Mouse (Mus musculus): Measurements from ENCODE around the gene Hoxd12. TPM values are rescaled to one million over a fixed set of nuclear protein-coding genes. Genes with fewer than 3 reads are reported as not detected.

Hoxd12 gene
- total RNA-seq (2021), result not detected
- long read RNA-seq, experiment 1, result 0 reads
- long read RNA-seq, experiment 2, result 0 reads

DNA sequence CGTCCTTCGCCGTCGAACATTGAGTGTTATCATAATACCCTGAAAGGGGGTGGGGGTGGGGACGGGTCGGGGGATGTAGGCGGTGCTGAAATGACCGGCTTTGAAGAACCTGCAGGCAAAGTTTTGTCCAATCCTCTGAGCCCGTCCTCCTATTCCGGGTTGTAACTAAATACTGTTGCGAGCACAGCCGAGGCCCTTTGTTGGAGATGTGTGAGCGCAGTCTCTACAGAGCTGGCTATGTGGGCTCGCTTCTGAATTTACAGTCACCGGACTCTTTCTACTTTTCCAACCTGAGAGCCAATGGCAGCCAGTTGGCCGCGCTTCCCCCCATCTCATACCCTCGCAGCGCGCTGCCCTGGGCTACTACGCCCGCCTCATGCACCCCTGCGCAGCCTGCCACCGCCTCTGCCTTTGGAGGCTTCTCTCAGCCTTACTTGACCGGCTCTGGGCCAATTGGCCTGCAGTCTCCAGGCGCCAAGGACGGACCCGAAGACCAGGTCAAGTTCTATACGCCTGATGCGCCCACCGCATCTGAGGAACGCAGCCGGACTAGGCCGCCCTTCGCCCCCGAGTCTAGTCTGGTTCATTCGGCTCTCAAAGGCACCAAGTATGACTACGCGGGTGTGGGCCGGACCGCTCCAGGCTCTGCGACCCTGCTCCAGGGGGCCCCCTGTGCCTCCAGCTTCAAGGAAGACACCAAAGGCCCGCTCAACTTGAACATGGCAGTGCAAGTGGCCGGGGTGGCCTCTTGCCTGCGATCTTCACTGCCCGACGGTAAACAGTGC is at the start of gene Hoxd12:
TSS of gene Hoxd12 (plus strand) at position 133 of the 785 bp plus-strand sequence.
- DNase-seq (ENCODE audit: extremely low spot score in 1 of 2, low spot score in 2 of 2), result no peak
- H3K27ac ChIP-seq, result no peak within 1 kb of the TSS
- H3K4me3 ChIP-seq, result no peak within 1 kb of the TSS
- intact Hi-C loops (cut with DNase I), result no loop called here
- no peak for TF ChIP-seq CTCF (IDR thresholded peaks at IDR 0.05)

DNA sequence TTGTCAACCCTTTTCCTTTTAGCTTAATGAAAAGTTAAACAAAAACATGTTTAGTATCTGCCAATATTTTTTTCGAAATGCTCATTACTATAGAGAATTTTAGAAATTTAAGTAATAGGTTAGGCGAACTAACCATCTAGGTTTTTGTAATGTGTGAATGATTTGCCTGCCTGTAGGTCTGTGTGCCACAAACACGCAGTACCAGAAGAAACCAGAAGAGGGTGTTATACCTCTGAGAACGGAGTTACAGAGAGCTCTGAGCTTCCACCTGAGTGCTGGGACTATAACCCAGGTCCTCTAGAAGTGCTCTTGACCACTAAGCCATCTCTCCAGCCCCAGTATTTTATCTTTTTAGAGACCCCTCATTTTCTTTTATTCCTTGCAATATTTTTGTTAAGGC is 39.4 kb upstream of the Hoxd12 start:
- H3K4me3 ChIP-seq, result no peak overlapping the region
- no peak for DNase-seq (ENCODE audit: extremely low spot score in 1 of 2, low spot score in 2 of 2)
- intact Hi-C loops (cut with DNase I), result no loop called here
- TF ChIP-seq CTCF (IDR thresholded peaks at IDR 0.05), result no peak; the same call in 1 of the 2 replicates
- H3K27ac ChIP-seq, result no peak overlapping the region

DNA sequence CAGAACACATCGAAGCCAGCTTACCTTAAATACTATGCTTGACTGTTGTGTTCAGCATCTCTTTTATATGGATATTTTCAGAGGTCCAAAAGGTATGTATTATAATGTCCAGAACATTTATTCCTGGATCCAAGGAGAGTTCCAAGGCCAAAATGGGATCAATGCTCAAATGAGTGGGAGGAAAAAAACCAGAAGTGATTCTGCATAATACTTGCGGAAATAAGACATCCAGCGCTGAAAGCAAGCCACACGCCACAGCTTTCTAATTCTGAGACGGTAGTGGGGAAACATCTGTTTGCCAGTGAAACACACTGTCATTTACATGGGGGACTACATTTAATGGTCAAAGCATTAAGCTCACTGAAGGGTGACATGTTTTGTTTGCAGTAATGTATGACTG is 32.4 kb upstream of the Hoxd12 start:
- Histone ChIP-seq H3K4me3 (no peak overlapping the region), H3K27ac (no peak overlapping the region)
- no peak for DNase-seq (ENCODE audit: extremely low spot score in 1 of 2, low spot score in 2 of 2)
- no peak for TF ChIP-seq CTCF (IDR thresholded peaks at IDR 0.05)
- intact Hi-C loops (cut with DNase I), result no loop called here

DNA sequence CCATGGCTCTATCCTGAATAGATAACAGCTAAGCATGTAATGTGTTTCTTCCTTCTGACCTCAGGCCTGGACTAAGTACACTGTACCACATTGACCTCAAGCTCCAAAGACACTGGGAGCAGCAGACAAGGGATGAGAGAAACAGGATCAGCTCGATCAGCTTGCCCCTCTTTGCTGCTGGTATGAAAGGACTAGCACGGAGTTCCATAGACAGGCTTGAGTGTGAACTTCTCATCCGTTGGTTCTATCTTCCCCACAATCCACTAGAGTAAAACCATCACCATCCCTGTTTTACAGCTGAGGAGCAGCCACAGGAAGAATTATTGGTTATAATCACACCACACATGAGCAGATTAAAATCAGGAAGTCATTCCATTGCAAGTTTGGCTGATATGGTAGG is 29.2 kb upstream of the Hoxd12 start:
- intact Hi-C loops (cut with DNase I), result no loop called here
- Histone ChIP-seq H3K27ac (no peak overlapping the region), H3K4me3 (no peak overlapping the region)
- no peak for DNase-seq (ENCODE audit: extremely low spot score in 1 of 2, low spot score in 2 of 2)
- TF ChIP-seq CTCF (IDR thresholded peaks at IDR 0.05), result no peak

DNA sequence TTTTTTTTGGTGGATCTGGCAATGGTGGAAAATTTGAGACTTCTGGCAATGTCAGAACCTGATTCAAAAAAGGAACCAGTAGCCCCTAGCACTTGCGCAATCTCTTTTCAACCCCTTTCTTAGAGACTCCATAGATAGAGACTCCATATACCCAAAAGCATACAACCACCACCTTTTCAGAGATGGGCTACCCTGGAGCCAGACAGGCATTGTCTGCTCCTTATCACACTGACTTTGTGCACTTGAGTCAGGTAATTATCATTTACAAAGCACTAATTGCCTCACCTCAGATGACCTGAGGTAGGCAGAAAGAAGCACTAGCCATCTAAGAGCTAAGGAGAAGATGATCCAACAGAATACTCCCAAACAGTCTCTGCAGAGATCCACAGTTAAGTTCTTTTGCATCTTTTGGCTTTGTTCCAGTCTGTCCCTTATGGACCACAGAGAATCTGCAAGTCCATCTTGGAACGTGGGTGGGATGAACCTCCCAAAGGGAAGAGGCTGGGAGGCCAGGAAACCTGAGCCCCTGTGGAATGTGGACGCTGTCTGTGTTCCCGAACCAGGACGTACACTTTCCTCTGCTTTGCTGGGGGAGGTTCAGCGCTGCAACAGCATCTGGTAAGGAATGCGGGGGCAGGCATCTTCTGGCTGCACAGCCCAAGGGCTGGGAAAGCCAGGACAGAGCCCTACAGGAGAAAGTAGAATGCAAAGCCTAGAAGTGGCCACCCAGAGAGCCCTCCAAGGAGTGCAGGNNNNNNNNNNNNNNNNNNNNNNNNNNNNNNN is 27.5 kb upstream of the Hoxd12 start:
- DNase-seq (ENCODE audit: extremely low spot score in 1 of 2, low spot score in 2 of 2), result no peak
- intact Hi-C loops (cut with DNase I), result no loop called here
- TF ChIP-seq CTCF (IDR thresholded peaks at IDR 0.05), result no peak
- Histone ChIP-seq H3K4me3 (no peak overlapping the region), H3K27ac (no peak overlapping the region)

DNA sequence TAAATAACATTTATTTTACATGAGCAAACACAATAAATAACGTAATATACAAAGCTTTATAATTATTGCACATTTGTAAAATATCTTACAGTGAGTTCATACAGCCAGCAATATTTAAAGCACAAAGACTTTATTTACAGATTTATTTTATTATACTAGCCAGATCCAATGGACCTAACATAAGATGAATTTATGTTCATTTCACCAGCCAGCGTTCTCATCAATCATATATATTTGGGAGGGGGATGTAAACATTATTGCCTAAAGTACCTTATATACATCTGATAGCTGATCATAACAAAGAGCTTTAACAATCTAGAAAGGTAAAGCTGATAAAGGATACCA is 21.8 kb upstream of the Hoxd12 start:
- no peak for TF ChIP-seq CTCF (IDR thresholded peaks at IDR 0.05)
- intact Hi-C loops (cut with DNase I), result loop anchor here (5.0 to 10.0 kb wide), 2 partner anchors 94 to 1378 kb away; partner anchors contain the start of gene Sp9
- H3K27ac ChIP-seq, result no peak overlapping the region
- H3K4me3 ChIP-seq, result no peak overlapping the region
- DNase-seq (ENCODE audit: extremely low spot score in 1 of 2, low spot score in 2 of 2), result no peak

DNA sequence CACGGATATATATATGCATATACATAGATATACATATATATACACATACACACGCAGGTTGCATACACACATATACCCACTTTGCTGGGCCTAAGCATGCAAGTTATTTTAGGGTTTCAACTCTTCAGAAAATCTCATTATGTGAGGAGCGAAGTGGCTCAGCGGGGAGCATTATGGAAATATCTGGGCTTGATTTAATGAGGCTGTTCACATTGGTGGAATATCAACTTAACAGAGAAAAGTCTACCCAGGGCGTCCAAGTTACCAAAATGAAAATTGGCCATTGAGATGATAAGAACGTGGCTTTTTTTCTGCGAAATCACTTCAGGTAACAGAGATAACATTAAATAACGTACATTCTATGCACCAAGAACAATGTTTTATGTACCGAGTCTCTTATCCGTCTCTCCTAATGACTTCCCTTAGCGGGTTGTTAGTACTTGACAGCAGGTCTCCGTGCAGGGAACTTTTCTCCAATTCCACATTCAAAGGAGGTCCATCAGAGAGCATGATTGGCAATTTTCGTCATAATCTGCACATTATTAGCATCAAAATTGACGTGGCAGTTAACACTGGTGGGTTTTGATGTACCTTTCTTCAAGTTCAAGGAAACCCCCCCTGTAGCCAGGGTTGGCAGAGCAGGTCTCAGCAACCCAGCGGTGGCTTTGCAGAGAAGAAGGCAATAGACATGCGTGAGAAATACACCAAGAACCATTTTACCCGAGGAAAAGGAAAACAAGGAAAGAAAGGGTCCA is 20.9 kb upstream of the Hoxd12 start:
- intact Hi-C loops (cut with DNase I), result loop anchor here (5.0 to 10.0 kb wide), 2 partner anchors 93 to 1379 kb away; partner anchors contain the start of gene Sp9
- no peak for TF ChIP-seq CTCF (IDR thresholded peaks at IDR 0.05)
- DNase-seq (ENCODE audit: extremely low spot score in 1 of 2, low spot score in 2 of 2), result no peak
- Histone ChIP-seq H3K27ac (no peak overlapping the region), H3K4me3 (no peak overlapping the region)

DNA sequence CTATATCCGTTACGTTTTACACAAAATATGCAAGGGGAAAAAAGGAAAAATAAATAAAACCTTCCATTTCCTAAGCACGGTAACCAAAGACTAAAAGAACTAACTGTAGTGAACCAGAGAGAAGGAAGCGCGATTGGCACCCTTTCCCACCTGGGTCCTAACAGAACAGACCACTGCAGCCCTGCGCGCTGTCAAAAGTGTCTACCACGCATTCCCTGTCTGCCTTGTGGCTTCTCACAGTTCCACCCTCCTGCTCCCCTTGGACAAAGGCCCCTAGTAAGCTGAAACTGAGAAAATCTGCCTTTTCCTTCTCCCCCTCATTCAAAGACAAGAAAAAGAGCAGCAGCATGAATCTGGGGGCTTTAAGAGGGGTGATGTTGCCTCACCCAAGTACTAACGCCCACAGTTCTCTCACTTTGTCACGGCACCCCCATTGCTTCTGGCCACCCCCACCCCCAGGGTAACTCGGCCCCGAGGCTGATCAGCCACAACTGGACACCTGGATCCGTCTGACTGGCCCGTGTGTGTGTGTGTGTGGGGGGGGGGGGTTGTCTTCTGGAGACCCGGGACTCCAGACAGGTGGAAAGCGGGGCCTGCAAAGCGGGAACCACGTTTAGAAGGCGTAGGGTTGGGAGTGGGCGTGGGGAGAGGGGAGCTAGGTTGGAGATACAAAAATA is 19.9 kb upstream of the Hoxd12 start:
- no peak for DNase-seq (ENCODE audit: extremely low spot score in 1 of 2, low spot score in 2 of 2)
- intact Hi-C loops (cut with DNase I), result loop anchor here (5.0 to 10.0 kb wide), 5 partner anchors 57 to 1380 kb away; partner anchors contain the start of genes Gm28230, Hoxd3, Hoxd4 and Sp9
- no peak overlapping the region for H3K4me3 ChIP-seq
- TF ChIP-seq CTCF (IDR thresholded peaks at IDR 0.05), result no peak
- H3K27ac ChIP-seq, result no peak overlapping the region

DNA sequence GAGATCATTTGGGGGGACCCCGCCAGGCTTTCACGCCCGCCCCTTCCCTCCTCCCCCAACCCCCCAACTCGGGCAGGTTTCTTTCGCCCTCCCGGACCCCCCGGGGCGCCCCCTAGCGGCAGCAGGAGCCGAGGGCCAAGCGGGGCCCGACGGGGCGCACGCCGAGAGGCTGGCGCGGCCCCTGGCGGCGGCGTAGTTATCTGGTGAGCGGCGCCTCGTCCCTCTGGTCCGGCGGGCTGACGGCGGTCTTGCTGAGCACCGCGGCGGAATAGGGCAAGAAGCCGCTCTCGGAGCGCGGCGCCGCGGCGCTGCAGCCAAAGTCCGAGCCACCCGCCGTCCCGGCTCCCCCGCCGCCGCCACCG is 19.4 kb upstream of the Hoxd12 start:
- Histone ChIP-seq H3K27ac (no peak overlapping the region), H3K4me3 (no peak overlapping the region)
- intact Hi-C loops (cut with DNase I), result loop anchor here (5.0 to 10.0 kb wide), 4 partner anchors 57 to 1381 kb away; partner anchors contain the start of genes Gm28230, Hoxd3, Hoxd4 and Sp9
- DNase-seq (ENCODE audit: extremely low spot score in 1 of 2, low spot score in 2 of 2), result no peak
- TF ChIP-seq CTCF (IDR thresholded peaks at IDR 0.05), result peak; percentile 37

DNA sequence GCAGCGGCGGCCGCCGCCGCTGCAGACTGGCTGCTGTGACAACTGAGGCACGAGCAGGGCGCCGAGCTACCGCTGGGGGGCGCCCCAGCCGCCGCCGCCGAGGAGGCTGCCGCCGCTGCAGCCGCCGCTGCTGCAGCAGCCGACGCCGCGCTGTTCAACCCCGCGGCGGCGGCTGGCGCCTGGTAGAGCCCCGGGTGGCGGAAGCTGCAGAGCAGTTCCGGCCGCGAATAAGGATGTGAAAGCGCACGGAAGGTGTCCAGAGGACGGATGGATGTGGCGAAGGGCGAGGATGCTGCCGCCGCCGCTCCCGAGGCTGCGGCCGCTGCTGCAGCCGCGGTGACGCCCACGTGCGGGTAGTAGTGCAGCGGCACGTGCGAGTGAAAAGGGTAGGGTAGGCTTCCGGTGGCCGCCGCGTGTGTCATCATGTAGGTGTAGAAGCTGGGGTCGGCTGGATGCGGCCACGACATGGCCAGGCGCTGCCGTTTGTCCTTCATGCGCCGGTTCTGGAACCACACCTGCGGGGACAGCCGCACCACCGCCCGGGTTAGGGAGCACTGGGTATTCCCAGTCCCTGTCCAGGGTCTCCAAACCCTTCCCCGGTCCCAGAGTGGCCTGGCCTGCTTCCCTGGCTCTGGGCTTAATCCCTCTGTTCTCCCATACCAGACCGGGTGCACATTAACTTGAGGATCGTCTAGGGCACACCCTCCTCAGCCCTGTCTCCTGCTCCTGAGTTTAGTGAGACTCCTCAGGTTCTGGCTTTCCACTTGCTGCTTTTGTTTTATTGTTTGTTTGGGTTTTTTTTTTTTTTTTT is 18.8 kb upstream of the Hoxd12 start:
- intact Hi-C loops (cut with DNase I), result loop anchor here (5.0 to 10.0 kb wide), 4 partner anchors 56 to 1381 kb away; partner anchors contain the start of genes Gm28230, Hoxd3, Hoxd4 and Sp9
- Histone ChIP-seq H3K27ac (no peak overlapping the region), H3K4me3 (no peak overlapping the region)
- DNase-seq (ENCODE audit: extremely low spot score in 1 of 2, low spot score in 2 of 2), result no peak
- no peak for TF ChIP-seq CTCF (IDR thresholded peaks at IDR 0.05)

Data from left cerebral cortex, adult 2 months (tissue).